Mouse (Mus musculus): Measurements from ENCODE around the gene Srgap2. TPM values are rescaled to one million over a fixed set of nuclear protein-coding genes. Genes with fewer than 3 reads are reported as not detected.
A peak's percentile ranks its signal among the peaks of the same experiment; 100 is the strongest.

Gene Srgap2
- polyA plus RNA-seq, 1 experiment from 2014 or later: 55.6 TPM

GRCm38 (mm10) chr1:131463953-131464627 is 63.1 kb downstream of the Srgap2 start:
- H3K27ac ChIP-seq (ENCODE audit: low read depth, low read length): no peak overlapping the region

GRCm38 (mm10) chr1:131462541-131463067 is 64.5 kb downstream of the Srgap2 start:
- no peak overlapping the region for H3K4me2 ChIP-seq (ENCODE audit: low read depth, low read length)
- H3K36me3 ChIP-seq (ENCODE audit: control insufficient read depth, insufficient read depth, low read length): no peaks in the 10 kb centered on the region
- 0 out of 2 replicates have a peak, but pooled peaks have one; percentile 21 for ATAC-seq (ENCODE audit: low read depth)
- WGBS: 11% methylated on average over 1 of the region's 1 CpGs
- H3K4me3 ChIP-seq (ENCODE audit: low read depth, low read length): no peak overlapping the region
- H3K27ac ChIP-seq (ENCODE audit: low read depth, low read length): no peak overlapping the region
- H3K9ac ChIP-seq (replicated peaks; ENCODE audit: low read depth, low read length): no peak overlapping the region
- H3K4me1 ChIP-seq (ENCODE audit: control insufficient read depth, insufficient read depth, low read length): peaks cover 4% of the 10 kb centered on the region
- H3K9me3 ChIP-seq (ENCODE audit: control insufficient read depth, low read length): no peaks in the 10 kb centered on the region
- no peaks in the 10 kb centered on the region for H3K27me3 ChIP-seq (ENCODE audit: control insufficient read depth, insufficient read depth, low read length)

More at GRCm38 (mm10) chr1:131463953-131464627, 63.1 kb downstream of the Srgap2 start:
- H3K4me1 ChIP-seq (ENCODE audit: control insufficient read depth, insufficient read depth, low read length): peaks cover 4% of the 10 kb centered on the region
- H3K4me3 ChIP-seq (ENCODE audit: low read depth, low read length): no peak overlapping the region
- no peak overlapping the region for H3K9ac ChIP-seq (replicated peaks; ENCODE audit: low read depth, low read length)
- no peak for ATAC-seq (ENCODE audit: low read depth)
- H3K36me3 ChIP-seq (ENCODE audit: control insufficient read depth, insufficient read depth, low read length): no peaks in the 10 kb centered on the region
- WGBS: 90% methylated on average over 6 of the region's 6 CpGs
- no peak overlapping the region for H3K4me2 ChIP-seq (ENCODE audit: low read depth, low read length)
- H3K27me3 ChIP-seq (ENCODE audit: control insufficient read depth, insufficient read depth, low read length): no peaks in the 10 kb centered on the region
- H3K9me3 ChIP-seq (ENCODE audit: control insufficient read depth, low read length): no peaks in the 10 kb centered on the region

- Histone ChIP-seq H3K4me1 (ENCODE audit: control insufficient read depth, insufficient read depth, low read length) (peaks cover 4% of the 10 kb centered on the region), H3K4me3 (ENCODE audit: low read depth, low read length) (no peak overlapping the region), H3K4me2 (ENCODE audit: low read depth, low read length) (no peak overlapping the region), H3K9me3 (ENCODE audit: control insufficient read depth, low read length) (no peaks in the 10 kb centered on the region), H3K27ac (ENCODE audit: low read depth, low read length) (no peak overlapping the region), H3K27me3 (ENCODE audit: control insufficient read depth, insufficient read depth, low read length) (no peaks in the 10 kb centered on the region), H3K36me3 (ENCODE audit: control insufficient read depth, insufficient read depth, low read length) (no peaks in the 10 kb centered on the region), H3K9ac (replicated peaks; ENCODE audit: low read depth, low read length) (no peak overlapping the region)
- peak; percentile 21; the same call in 1 of the 2 replicates for ATAC-seq (ENCODE audit: low read depth)
- WGBS: 46% methylated on average over 1 of the region's 1 CpGs
Measured at GRCm38 (mm10) chr1:131460914-131461530, 66.1 kb downstream of the Srgap2 start.

- Histone ChIP-seq H3K4me2 (ENCODE audit: low read depth, low read length) (no peak overlapping the region), H3K27me3 (ENCODE audit: control insufficient read depth, insufficient read depth, low read length) (no peaks in the 10 kb centered on the region), H3K4me3 (ENCODE audit: low read depth, low read length) (no peak overlapping the region), H3K4me1 (ENCODE audit: control insufficient read depth, insufficient read depth, low read length) (peaks cover 9% of the 10 kb centered on the region; the same call in 1 of the 2 replicates), H3K9me3 (ENCODE audit: control insufficient read depth, low read length) (no peaks in the 10 kb centered on the region), H3K27ac (ENCODE audit: low read depth, low read length) (no peak overlapping the region), H3K36me3 (ENCODE audit: control insufficient read depth, insufficient read depth, low read length) (no peaks in the 10 kb centered on the region), H3K9ac (replicated peaks; ENCODE audit: low read depth, low read length) (no peak overlapping the region)
- WGBS: 79% methylated on average over 3 of the region's 3 CpGs
- no peak for ATAC-seq (ENCODE audit: low read depth)
Measured at GRCm38 (mm10) chr1:131455355-131455890, 71.7 kb downstream of the Srgap2 start.

GRCm38 (mm10) chr1:131454386-131454785 is 72.8 kb downstream of the Srgap2 start:
- WGBS: 83% methylated on average over 2 of the region's 2 CpGs
- no peak for ATAC-seq (ENCODE audit: low read depth)

GRCm38 (mm10) chr1:131453335-131453734 is 73.8 kb downstream of the Srgap2 start:
- H3K9me3 ChIP-seq (ENCODE audit: control insufficient read depth, low read length): no peaks in the 10 kb centered on the region
- no peaks in the 10 kb centered on the region for H3K36me3 ChIP-seq (ENCODE audit: control insufficient read depth, insufficient read depth, low read length)
- H3K27me3 ChIP-seq (ENCODE audit: control insufficient read depth, insufficient read depth, low read length): no peaks in the 10 kb centered on the region
- H3K4me1 ChIP-seq (ENCODE audit: control insufficient read depth, insufficient read depth, low read length): peaks cover 9% of the 10 kb centered on the region; the same call in 1 of the 2 replicates
- no peak overlapping the region for H3K4me2 ChIP-seq (ENCODE audit: low read depth, low read length)
- H3K9ac ChIP-seq (replicated peaks; ENCODE audit: low read depth, low read length): no peak overlapping the region
- no peak overlapping the region for H3K27ac ChIP-seq (ENCODE audit: low read depth, low read length)
- WGBS: 16% methylated on average over 1 of the region's 1 CpGs
- ATAC-seq (ENCODE audit: low read depth): peak; percentile 46; the same call in 1 of the 2 replicates
- H3K4me3 ChIP-seq (ENCODE audit: low read depth, low read length): no peak overlapping the region

More at GRCm38 (mm10) chr1:131454386-131454785, 72.8 kb downstream of the Srgap2 start:
- H3K27ac ChIP-seq (ENCODE audit: low read depth, low read length): no peak overlapping the region
- no peak overlapping the region for H3K4me3 ChIP-seq (ENCODE audit: low read depth, low read length)
- H3K9me3 ChIP-seq (ENCODE audit: control insufficient read depth, low read length): no peaks in the 10 kb centered on the region
- H3K4me1 ChIP-seq (ENCODE audit: control insufficient read depth, insufficient read depth, low read length): peaks cover 9% of the 10 kb centered on the region; the same call in 1 of the 2 replicates
- no peaks in the 10 kb centered on the region for H3K27me3 ChIP-seq (ENCODE audit: control insufficient read depth, insufficient read depth, low read length)
- no peak overlapping the region for H3K9ac ChIP-seq (replicated peaks; ENCODE audit: low read depth, low read length)
- H3K4me2 ChIP-seq (ENCODE audit: low read depth, low read length): no peak overlapping the region
- no peaks in the 10 kb centered on the region for H3K36me3 ChIP-seq (ENCODE audit: control insufficient read depth, insufficient read depth, low read length)

GRCm38 (mm10) chr1:131448373-131448772 is 78.8 kb downstream of the Srgap2 start:
- no peak overlapping the region for H3K27ac ChIP-seq (ENCODE audit: low read depth, low read length)
- no peak for ATAC-seq (ENCODE audit: low read depth)
- no peaks in the 10 kb centered on the region for H3K27me3 ChIP-seq (ENCODE audit: control insufficient read depth, insufficient read depth, low read length)
- H3K4me2 ChIP-seq (ENCODE audit: low read depth, low read length): no peak overlapping the region
- no peaks in the 10 kb centered on the region for H3K36me3 ChIP-seq (ENCODE audit: control insufficient read depth, insufficient read depth, low read length)
- H3K9ac ChIP-seq (replicated peaks; ENCODE audit: low read depth, low read length): no peak overlapping the region
- WGBS: 90% methylated on average over 5 of the region's 5 CpGs
- H3K4me3 ChIP-seq (ENCODE audit: low read depth, low read length): no peak overlapping the region
- H3K4me1 ChIP-seq (ENCODE audit: control insufficient read depth, insufficient read depth, low read length): peaks cover 3% of the 10 kb centered on the region; the same call in 1 of the 2 replicates
- no peaks in the 10 kb centered on the region for H3K9me3 ChIP-seq (ENCODE audit: control insufficient read depth, low read length)

GRCm38 (mm10) chr1:131447333-131447732 is 79.8 kb downstream of the Srgap2 start:
- Histone ChIP-seq H3K27ac (ENCODE audit: low read depth, low read length) (no peak overlapping the region), H3K4me3 (ENCODE audit: low read depth, low read length) (no peak overlapping the region), H3K4me1 (ENCODE audit: control insufficient read depth, insufficient read depth, low read length) (no peaks in the 10 kb centered on the region), H3K4me2 (ENCODE audit: low read depth, low read length) (no peak overlapping the region), H3K9me3 (ENCODE audit: control insufficient read depth, low read length) (no peaks in the 10 kb centered on the region), H3K36me3 (ENCODE audit: control insufficient read depth, insufficient read depth, low read length) (no peaks in the 10 kb centered on the region), H3K9ac (replicated peaks; ENCODE audit: low read depth, low read length) (no peak overlapping the region), H3K27me3 (ENCODE audit: control insufficient read depth, insufficient read depth, low read length) (no peaks in the 10 kb centered on the region)
- WGBS: 99% methylated on average over 3 of the region's 3 CpGs
- ATAC-seq (ENCODE audit: low read depth): no peak

- Histone ChIP-seq H3K36me3 (ENCODE audit: control insufficient read depth, insufficient read depth, low read length) (no peaks in the 10 kb centered on the region), H3K9me3 (ENCODE audit: control insufficient read depth, low read length) (no peaks in the 10 kb centered on the region), H3K4me1 (ENCODE audit: control insufficient read depth, insufficient read depth, low read length) (no peaks in the 10 kb centered on the region), H3K27ac (ENCODE audit: low read depth, low read length) (no peak overlapping the region), H3K27me3 (ENCODE audit: control insufficient read depth, insufficient read depth, low read length) (no peaks in the 10 kb centered on the region), H3K4me3 (ENCODE audit: low read depth, low read length) (no peak overlapping the region), H3K9ac (replicated peaks; ENCODE audit: low read depth, low read length) (no peak overlapping the region), H3K4me2 (ENCODE audit: low read depth, low read length) (no peak overlapping the region)
- 97% methylated on average over 4 of the region's 4 CpGs for WGBS
- ATAC-seq (ENCODE audit: low read depth): no peak
Measured at GRCm38 (mm10) chr1:131446577-131446976, 80.6 kb downstream of the Srgap2 start.

All from neural tube, embryonic 14.5 days (tissue).